Comparison of ENCODE assay signal across 8 mouse cellular contexts in the genomic region with DNA sequence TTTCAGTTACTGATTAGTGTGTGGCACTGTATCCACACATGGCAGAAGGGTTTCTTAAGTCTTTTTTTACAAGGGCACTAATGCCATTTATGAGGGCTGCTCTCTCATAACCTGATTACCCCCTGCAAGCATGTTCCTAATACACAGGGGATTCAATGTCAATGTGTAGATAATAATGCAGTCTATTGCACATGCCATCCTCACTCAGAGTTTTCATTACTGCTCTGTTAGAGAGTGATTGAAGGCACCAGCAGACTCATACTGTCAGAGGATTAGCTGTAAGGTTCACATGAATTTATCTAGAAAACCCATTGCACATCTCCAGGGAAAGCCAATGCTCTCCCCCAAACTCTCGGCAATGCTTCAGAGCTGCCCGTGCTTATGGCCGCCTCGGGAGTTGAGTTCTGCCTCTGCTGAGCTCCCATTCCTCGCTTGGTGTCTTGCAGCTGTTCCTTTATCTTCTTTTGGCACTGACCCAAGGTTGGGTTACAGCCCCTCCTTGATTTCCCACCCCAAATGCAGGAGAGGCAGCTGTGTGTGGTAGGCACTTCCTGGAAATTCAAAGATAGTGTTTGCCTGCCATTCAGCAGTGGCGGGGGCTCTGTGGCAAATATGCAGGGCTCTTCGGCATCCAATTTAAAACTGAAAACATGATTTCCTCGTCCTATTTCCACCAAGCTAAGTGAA. TPM values are rescaled to one million over a fixed set of nuclear protein-coding genes. Genes with fewer than 3 reads are reported as not detected.
DNase-seq lines count a peak whose midpoint lies in the region; ATAC-seq and TF ChIP-seq lines count a peak whose summit lies in the region.

No protein-coding gene starts in this region.

- no peak for DNase-seq in heart, postnatal 25 days (ENCODE audit: low spot score)
- DNase-seq in testis, postnatal 10 days (ENCODE audit: low spot score), result no peak
- DNase-seq in liver, embryonic 11.5 days (ENCODE audit: low spot score), result no peak
- no peak for DNase-seq in left cerebral cortex, postnatal 4 days
- no peak for DNase-seq in left cerebral cortex, adult 11 months (ENCODE audit: low spot score)
- no peak for DNase-seq in thymus, postnatal 0 days (ENCODE audit: low spot score)

- no peaks in the 10 kb centered on the region for H3K36me3 ChIP-seq in heart, embryonic 11.5 days (ENCODE audit: control insufficient read depth, insufficient read depth, low read length)
- H3K36me3 ChIP-seq in testis, adult 2 months (ENCODE audit: control insufficient read depth, insufficient read depth, low read length), result no peaks in the 10 kb centered on the region
- H3K36me3 ChIP-seq in liver, embryonic 11.5 days (ENCODE audit: control insufficient read depth, insufficient read depth, low read length), result no peaks in the 10 kb centered on the region

- WGBS in heart, embryonic 11.5 days (ENCODE audit: insufficient replicate concordance), result 43% methylated on average over 8 of the region's 8 CpGs
- 27% methylated on average over 8 of the region's 8 CpGs for WGBS in liver, embryonic 11.5 days

- no peak overlapping the region for H3K9ac ChIP-seq in heart, embryonic 11.5 days (ENCODE audit: low read depth, low read length)
- no peak overlapping the region for H3K9ac ChIP-seq in liver, embryonic 11.5 days (ENCODE audit: low read depth, low read length)

- 0 out of 2 replicates have a peak, but pooled peaks have one; percentile 22 for ATAC-seq in heart, embryonic 11.5 days (replicated peaks; ENCODE audit: insufficient number of reproducible peaks, low FRiP score, low TSS enrichment)
- peak; percentile 71 for ATAC-seq in liver, embryonic 11.5 days (replicated peaks; ENCODE audit: low FRiP score)

- no peak overlapping the region for H3K4me3 ChIP-seq in heart, embryonic 11.5 days (ENCODE audit: low read depth, low read length)
- peak overlapping the region; percentile 56 for H3K4me3 ChIP-seq in testis, adult 2 months (ENCODE audit: control insufficient read depth, low read depth, low read length)
- no peak overlapping the region for H3K4me3 ChIP-seq in liver, embryonic 11.5 days (ENCODE audit: low read depth, low read length)

- intact Hi-C loops in heart, postnatal 25 days (cut with DNase I), result no loop called here
- intact Hi-C loops in left cerebral cortex, postnatal 4 days (cut with DNase I), result no loop called here

- no peaks in the 10 kb centered on the region for H3K9me3 ChIP-seq in heart, embryonic 11.5 days (replicated peaks; ENCODE audit: control insufficient read depth, low read length)
- H3K9me3 ChIP-seq in liver, embryonic 11.5 days (ENCODE audit: control insufficient read depth, low read length), result no peaks in the 10 kb centered on the region

- peaks cover 4% of the 10 kb centered on the region; the same call in 1 of the 2 replicates for H3K4me1 ChIP-seq in heart, embryonic 11.5 days (ENCODE audit: control insufficient read depth, insufficient read depth, low read length)
- peaks cover 3% of the 10 kb centered on the region for H3K4me1 ChIP-seq in testis, adult 2 months (ENCODE audit: control insufficient read depth, insufficient read depth, low read length)
- peaks cover 5% of the 10 kb centered on the region for H3K4me1 ChIP-seq in liver, embryonic 11.5 days (replicated peaks; ENCODE audit: control insufficient read depth, insufficient read depth, low read length)

- TF ChIP-seq POLR2A in testis, adult 2 months (IDR thresholded peaks at IDR 0.05; ENCODE audit: control insufficient read depth, low read depth, low read length), result no peak

- no peak for TF ChIP-seq CTCF in testis, adult 2 months (IDR thresholded peaks at IDR 0.05; ENCODE audit: control insufficient read depth, insufficient read depth, insufficient replicate concordance, low read depth, low read length)

- H3K27me3 ChIP-seq in heart, embryonic 11.5 days (ENCODE audit: control insufficient read depth, insufficient read depth, low read length), result no peaks in the 10 kb centered on the region
- H3K27me3 ChIP-seq in testis, adult 2 months (ENCODE audit: control insufficient read depth, insufficient read depth, low read length), result no peaks in the 10 kb centered on the region
- 0 out of 2 replicates have a peak, but pooled peaks cover 2% of the 10 kb centered on the region for H3K27me3 ChIP-seq in liver, embryonic 11.5 days (replicated peaks; ENCODE audit: control insufficient read depth, insufficient read depth, low read length)

- H3K27ac ChIP-seq in heart, embryonic 11.5 days (ENCODE audit: low read depth, low read length), result no peak overlapping the region
- H3K27ac ChIP-seq in testis, adult 2 months (ENCODE audit: control insufficient read depth, insufficient read depth, low read depth, low read length), result no peak overlapping the region
- no peak overlapping the region for H3K27ac ChIP-seq in liver, embryonic 11.5 days (ENCODE audit: low read depth, low read length)

- peak overlapping the region; percentile 34 for H3K4me2 ChIP-seq in heart, embryonic 11.5 days
- H3K4me2 ChIP-seq in liver, embryonic 11.5 days, result peak overlapping the region; percentile 53

RNA-seq across cellular contexts. Expression of gene Rasal2, which starts 13.5 kb away (rescaled TPM):
- 16.1 and 16.4 TPM in 2 replicates for polyA plus RNA-seq in heart, embryonic 11.5 days (2014; fragmentation: Nextera tagmentation; extraction: Ambion mirVana)
- total RNA-seq in heart, postnatal 25 days (2021), result 10 to 100 TPM; 21.6 to 34.8 TPM
- 13.2 and 13.7 TPM in 2 replicates for polyA plus RNA-seq in testis, adult 2 months (2012; rRNA removed)
- polyA plus RNA-seq in liver, embryonic 11.5 days (2014; fragmentation: Nextera tagmentation; extraction: Ambion mirVana), result 3.0 and 3.9 TPM in 2 replicates
- 10 to 100 TPM; 45.0 to 47.8 TPM for total RNA-seq in left cerebral cortex, postnatal 4 days (2021)
- polyA plus RNA-seq in thymus, postnatal 0 days (2015; fragmentation: Nextera tagmentation; extraction: Ambion mirVana), result 2.4 and 3.9 TPM in 2 replicates

RNA-seq across cellular contexts. Expression of gene Cryzl2, which starts 32.5 kb away (rescaled TPM):
- polyA plus RNA-seq in heart, embryonic 11.5 days (2014; fragmentation: Nextera tagmentation; extraction: Ambion mirVana), result 32.6 TPM in 2 replicates
- 10 to 100 TPM in 1 of 2 experiments, 1 to 10 TPM in 1; 8.4 to 10.3 TPM for total RNA-seq in heart, postnatal 25 days (2021)
- 4.7 and 5.5 TPM in 2 replicates for polyA plus RNA-seq in testis, adult 2 months (2012; rRNA removed)
- polyA plus RNA-seq in liver, embryonic 11.5 days (2014; fragmentation: Nextera tagmentation; extraction: Ambion mirVana), result 9.7 and 10.9 TPM in 2 replicates
- 1 to 10 TPM; 2.2 to 3.7 TPM for total RNA-seq in left cerebral cortex, postnatal 4 days (2021)
- polyA plus RNA-seq in thymus, postnatal 0 days (2015; fragmentation: Nextera tagmentation; extraction: Ambion mirVana), result 10.1 and 10.5 TPM in 2 replicates
